Mouse (Mus musculus): ENCODE results near the gene Sf3a3. TPM values are rescaled to one million over a fixed set of nuclear protein-coding genes. Genes with fewer than 3 reads are reported as not detected.
A peak's percentile ranks its signal among the peaks of the same experiment; 100 is the strongest.
"Not testable (repeated sequence)": the region's sequence is repeated elsewhere in the genome, so short reads cannot be mapped to it uniquely, and the experiment has no call there.

Sf3a3 gene
- total RNA-seq, 2 experiments from 2014 or later: 18.1 to 18.2 TPM

DNA sequence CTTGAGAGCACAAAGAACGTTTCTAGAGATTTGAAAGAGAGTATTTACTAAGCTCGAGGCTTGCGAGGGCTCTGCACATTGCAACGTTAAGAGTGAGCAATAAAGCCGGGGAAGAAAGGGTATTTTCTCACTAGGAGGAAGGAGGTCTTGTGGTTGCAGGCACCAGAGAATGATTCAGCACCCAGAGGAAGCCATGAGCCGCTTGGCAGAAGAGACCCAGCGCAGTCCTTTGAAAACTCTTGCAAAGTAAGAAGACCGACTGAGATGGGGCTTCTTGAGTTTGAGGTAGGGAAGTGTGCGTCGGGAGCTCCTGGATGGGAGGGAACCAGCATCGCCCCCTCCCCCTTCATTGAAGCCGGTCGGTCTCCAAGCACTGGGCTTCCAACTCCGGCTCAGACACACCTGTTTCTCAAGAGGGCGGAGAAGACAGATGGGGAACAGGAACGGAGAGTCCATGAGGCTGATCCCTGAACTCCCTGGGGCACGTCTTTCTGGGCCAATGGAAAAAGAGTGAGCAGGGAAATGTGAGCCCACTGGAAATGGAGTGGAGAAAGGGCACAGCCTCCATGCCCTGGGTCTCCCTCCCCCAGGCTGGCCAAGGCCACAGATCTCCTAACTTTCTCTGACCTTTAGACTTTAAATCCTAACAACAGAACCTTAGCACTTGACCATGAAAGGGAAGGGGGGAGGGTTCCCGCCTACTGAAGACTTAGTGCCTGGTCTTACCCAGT is 18.6 kb upstream of the Sf3a3 start:
- no peak for DNase-seq
- intact Hi-C loops (cut with DNase I): loop anchor here (5.0 kb wide), 1 partner anchor 156 kb away; the partner anchor contains the start of genes 1110065P20Rik and Yrdc

DNA sequence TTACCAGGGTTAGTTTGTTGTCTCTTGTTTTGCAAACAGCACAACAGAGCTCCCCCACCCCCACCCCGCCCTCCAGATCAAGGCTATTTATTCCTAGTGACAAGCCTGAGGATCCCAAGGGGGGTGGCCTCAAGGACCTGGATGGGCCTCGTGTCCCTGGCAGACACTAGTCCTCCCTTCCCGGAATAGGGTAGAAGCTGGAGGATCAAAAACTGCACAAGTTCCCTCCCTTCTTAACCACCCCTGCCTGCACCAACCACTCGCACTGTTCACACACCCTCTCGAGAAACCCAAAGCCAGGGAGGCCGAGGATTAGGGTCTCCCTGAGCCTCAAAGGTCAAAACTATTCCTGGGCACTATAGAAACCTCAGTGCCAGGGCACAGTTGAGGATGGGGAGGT is 14.8 kb upstream of the Sf3a3 start:
- intact Hi-C loops (cut with DNase I): loop anchor here (5.0 kb wide), 1 partner anchor 153 kb away; the partner anchor contains the start of genes 1110065P20Rik and Yrdc
- DNase-seq: peak in 1 of 2 experiments; percentile 4

DNA sequence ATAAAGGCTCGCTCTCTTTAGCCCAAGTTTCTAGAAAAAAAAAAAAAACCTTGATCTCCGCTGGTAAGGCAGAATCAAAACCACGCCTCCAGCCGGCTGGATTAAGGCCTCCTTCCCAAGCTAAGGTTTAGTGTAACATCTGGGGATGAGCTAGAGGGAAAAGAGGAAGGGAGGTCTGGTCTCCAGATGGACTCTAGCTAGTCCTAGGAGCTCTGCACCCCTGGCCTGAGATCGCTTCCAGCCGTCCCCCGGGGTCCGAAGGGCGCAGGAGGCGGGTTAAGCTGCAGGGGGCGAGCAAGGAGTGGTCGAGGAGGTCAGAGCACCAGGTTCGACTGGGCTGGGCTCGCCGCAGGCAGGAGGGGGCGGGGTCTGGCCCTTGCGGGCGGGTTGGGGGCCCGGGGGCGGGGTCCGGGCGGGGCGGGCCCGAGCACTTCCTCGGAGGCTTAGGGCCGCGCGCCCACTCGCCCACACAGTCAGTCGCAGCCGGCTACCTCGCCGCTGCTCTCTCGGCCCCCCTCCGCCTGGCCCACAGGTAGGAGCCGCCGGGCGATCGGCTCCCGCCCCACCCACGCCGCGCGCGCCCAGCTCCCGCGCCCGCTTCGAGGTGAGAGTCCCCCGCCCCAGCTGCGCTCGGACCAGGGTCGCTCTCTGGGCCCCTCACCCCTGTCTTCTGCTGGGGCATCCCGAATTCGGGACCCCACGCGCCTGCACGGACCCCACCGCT is 14.2 kb upstream of the Sf3a3 start, which contains the start of gene Fhl3:
Fhl3 (plus strand) TSS at position 454 of the 724 bp plus-strand sequence.
- intact Hi-C loops (cut with DNase I): no loop called here

DNA sequence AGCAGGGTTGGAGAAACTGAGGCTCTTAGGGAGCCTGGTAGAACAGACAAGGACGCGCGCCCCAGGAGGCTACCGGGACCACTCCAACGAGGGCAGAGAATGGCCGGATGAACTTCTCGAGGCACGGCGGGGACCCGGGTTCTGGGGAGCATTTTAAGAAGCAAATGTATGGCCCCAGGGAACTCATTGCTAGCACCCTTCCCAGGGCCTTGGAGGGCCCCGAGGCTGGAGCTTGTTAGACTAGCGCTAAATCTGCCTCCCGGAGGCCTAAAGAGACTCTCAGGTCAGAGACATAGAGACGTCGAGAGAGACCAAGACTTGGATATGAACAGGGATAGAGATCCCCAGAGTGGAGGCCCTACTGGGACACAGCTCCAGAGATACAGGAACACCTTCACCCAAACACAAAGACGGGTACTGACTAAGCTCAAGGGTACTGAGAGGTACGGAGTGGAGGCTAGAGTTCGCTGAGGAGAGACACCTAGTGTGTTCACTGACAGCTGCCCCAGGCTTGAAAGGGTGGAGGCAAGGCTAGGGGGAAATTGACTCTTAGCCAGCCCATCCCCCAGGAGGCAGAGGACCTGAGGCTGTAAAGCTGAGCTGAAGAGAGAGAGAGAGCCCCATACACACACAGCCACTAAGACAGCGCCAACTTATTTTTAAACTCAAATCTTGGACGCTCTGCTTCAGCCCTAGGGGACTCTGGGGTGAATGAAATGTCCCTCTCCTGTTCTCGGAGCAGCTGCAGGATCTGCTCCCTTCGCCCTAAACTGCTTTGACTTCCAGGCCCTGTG is 13.3 kb upstream of the Sf3a3 start:
- DNase-seq: peak; percentile 41 to 62
- intact Hi-C loops (cut with DNase I): no loop called here

More for the DNA sequence above, 14.2 kb upstream of the Sf3a3 start, which contains the start of gene Fhl3:
- peak; percentile 60 to 74 for DNase-seq

DNA sequence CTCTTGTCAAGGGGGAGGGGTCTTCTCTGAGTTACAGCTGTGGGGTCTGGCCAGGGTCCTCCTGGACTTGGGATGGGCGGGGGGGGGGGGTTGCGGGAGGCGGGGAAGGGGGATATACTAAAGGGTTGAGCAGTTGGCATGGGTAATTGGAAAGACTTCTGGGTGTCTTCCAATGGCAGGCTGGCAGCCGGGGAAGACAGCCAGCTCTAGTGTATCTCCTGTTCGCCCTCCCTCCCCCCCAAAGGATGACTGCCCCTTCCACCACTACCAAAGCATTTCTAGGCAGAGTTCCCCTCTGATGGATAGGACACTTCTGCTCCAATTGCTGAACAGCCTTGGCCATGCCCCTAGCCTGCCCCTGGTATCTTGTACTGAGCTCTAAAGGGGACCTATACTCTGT is 12.7 kb upstream of the Sf3a3 start:
- intact Hi-C loops (cut with DNase I): no loop called here
- peak in 1 of 2 experiments; percentile 24 for DNase-seq

DNA sequence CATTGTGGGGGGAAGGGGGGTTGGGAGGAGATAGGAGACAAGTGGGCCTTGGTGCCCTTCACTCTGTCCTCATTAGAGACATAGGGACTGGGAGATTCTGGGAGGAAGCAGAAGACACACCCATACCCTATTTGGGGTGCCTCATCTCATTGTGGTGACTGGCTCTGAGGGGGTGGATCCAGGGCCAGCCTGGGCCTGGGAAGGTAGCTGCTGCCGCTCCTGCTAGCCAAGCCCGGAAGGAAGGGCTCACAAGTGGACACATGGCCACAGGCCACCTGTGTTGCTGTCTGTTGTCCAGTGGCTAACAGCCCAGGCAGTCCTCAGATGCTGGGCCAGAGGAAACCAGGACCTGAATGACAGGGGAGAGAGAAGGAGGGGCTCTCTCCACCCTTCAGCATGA is 11.2 kb upstream of the Sf3a3 start:
- intact Hi-C loops (cut with DNase I): no loop called here
- peak; percentile 37 to 45 for DNase-seq

DNA sequence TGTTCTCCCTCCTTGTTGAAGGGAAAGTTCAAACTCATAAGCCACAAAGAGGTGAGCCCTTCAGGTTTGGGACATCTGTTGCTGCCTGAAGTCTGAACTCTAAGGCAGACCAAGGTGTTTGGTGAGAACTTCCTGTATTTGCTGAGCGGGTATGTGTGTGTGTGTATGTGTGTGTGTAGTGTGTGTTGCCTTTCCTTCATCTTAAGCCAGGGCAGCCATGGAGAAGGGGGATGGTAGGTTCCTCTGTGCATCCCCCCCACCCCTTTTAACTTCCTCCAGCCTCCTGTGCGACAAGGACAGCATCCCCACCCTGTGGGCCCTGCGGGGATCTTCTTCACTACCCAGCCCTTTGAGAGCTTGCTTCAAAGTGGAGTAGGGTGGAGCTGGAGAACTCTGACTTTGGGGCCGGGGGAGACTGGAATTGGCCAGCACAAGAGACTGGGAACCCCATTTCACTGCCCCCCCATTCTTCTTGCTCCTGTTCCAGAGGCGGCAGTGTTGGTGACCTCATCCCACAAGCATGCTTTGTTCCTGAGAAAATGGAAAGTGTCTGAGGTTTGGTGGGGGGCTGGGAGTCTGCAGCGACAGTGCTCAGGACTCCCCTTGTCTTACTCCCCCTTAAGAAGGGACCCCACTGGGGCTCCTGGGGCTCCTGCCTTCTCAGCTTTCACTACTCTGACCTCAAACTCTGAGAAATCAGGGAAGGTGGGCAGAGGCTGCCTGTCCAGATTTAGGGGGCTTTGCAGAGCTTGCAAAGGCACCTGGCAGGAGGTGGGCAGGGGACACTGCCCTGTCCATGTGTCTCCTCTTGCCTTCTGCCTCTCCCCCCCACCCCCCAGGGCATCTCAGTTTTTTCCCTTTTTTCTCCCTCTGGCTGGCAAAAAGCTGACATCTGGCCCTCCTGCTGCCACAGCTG is 10.4 kb upstream of the Sf3a3 start:
- DNase-seq: peak in 1 of 2 experiments; percentile 13
- intact Hi-C loops (cut with DNase I): no loop called here

DNA sequence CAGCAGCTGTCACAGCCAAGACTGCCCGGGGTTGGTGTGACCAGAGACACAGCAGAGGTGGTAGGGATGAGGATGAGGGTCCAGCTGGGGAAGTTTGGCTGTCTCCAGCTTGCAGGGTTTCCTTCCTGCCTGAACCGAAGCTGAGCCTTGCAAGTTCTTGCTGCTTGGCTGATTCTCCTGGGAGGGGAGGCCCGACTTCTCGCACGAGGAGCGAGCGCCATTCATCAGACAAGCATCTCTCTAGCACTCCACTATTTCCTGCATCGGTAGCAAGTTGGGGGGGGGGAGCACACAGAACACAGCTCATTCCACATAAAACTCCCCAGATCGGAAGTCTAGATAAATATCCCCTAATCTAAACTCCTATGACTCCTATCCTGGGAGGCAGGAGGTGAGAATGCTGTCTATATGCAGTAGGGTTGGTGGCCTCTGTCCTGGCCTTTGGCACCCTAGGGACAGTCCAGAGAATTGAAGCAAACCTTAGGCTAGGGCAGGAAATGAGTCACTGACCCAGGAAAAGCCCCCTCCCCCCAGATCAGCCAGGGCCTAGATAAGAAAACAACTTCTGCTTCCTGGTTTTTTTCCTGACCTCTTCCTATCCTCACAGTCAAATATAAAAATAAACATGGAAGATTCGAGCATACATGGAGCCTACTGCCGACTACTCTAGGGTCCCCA is 9.6 kb upstream of the Sf3a3 start:
- peak; percentile 40 to 44 for DNase-seq
- intact Hi-C loops (cut with DNase I): no loop called here

DNA sequence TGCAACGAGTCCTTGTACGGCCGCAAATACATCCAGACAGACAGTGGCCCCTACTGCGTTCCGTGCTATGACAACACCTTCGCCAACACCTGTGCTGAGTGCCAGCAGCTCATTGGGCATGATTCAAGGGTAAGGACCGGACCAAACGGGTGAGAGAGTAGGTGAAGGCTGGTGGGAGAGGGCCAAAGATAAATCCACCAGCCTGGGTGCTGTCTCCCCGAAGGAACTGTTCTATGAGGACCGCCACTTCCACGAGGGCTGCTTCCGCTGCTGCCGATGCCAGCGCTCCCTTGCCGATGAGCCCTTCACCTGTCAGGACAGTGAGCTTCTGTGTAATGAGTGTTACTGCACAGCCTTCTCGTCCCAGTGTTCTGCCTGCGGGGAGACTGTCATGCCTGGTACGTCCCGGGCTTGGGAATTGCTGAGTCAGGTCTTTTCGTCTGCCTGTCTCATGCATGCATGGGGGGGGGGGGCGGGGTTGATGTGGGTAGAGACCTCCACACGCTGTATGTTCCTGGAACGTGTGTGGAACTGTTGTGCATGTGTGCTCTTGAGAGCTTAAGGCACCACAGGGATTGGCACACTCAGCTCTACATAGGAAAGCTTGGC is 8.8 kb upstream of the Sf3a3 start:
- DNase-seq: peak in 1 of 2 experiments; percentile 4
- intact Hi-C loops (cut with DNase I): no loop called here

DNA sequence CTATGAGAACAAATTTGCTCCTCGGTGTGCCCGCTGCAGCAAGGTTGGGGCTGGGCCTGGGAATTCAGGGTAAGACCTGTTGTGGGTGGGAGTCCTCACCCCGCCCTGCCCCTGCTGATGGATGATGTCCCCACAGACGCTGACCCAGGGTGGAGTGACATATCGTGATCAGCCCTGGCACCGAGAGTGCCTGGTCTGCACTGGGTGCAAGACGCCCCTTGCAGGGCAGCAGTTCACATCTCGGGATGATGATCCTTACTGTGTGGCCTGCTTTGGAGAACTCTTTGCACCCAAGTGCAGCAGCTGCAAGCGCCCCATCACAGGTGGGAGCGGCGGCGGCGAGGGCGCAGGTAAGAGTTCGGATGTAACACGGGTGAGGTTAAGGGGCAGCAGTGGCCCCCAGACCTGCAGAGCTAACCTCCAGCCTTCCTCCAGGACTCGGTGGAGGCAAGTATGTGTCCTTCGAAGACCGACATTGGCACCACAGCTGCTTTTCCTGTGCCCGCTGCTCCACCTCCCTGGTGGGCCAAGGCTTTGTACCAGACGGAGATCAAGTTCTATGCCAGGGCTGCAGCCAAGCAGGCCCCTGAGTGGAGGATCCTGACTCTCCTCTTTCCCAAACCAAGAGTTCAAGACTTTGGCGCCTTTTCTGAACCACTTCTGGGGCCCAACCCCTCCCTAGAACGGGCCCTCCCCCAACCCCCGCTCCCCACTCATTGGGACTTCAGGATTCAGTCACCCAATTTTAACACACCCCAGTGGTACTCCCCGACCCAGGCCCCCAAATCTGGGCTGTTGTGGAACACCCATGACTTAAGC is 7.0 kb upstream of the Sf3a3 start:
- DNase-seq: not testable (repeated sequence)

DNA sequence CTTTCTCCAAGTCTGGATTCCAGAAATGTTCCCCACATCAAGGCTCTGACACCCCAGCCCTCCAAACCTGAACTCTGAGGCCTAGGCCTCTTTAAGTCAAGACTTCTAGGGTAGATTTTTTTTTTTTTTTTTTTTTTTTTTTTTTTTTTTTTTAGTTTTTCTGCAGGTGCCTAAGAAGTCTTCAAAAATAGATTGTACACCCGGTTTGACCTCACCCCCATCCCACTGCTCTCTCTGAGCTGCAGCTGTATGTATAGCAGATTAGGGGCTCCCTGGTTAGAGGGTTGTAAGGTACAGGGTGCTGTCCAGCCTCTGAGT is 6.4 kb upstream of the Sf3a3 start:
- DNase-seq; intact Hi-C loops (cut with DNase I): not testable (repeated sequence)

More for the DNA sequence above, 7.0 kb upstream of the Sf3a3 start:
- intact Hi-C loops (cut with DNase I): not testable (repeated sequence)

DNA sequence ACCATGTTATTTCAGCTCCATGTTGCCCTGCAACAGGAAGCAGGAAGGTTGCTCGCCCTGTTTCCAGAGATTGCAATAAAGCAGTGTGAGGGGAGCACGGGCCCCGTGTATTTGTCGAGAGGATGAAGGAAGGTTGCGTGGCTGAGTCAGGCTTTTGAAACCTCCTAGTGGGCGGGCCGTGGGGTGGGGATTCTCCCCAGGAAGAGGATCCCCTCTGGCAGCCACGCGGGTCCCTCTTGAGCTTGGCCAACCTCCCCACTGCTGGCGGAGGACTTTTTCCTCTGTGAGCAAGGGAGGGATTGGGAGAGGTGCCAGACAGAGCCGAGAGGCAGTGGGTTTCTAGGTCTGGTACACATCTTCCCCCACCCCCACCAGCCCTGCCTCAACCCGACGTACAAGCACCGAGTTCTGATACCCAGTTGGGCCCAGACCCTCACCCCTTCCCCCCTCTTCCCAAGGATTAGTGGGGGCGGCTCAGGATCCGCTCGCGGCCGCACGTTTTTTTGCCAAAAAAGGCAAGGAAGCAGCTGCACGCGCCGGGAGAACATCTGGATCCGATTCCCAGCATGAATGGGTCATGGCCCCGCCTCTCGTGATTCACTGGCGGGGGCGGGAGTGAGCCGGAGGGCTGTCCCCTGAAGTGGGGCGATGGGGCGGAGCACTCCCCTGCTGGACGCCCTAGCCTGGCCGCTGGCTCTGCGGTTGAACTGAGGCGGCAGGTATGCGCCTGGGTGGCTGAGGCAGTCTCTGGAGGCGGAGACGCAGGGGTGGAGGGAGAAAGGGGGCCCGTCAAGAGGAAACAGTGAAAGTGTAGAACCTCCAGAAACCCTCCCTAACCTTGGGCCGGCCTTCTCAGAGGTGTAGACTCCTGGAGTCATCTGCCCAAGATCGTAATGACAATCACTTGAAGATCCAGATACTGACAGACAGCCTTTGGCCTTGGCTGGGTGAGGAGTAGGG is 5.8 kb upstream of the Sf3a3 start:
- peak; percentile 88 to 91 for DNase-seq
- intact Hi-C loops (cut with DNase I): no loop called here

DNA sequence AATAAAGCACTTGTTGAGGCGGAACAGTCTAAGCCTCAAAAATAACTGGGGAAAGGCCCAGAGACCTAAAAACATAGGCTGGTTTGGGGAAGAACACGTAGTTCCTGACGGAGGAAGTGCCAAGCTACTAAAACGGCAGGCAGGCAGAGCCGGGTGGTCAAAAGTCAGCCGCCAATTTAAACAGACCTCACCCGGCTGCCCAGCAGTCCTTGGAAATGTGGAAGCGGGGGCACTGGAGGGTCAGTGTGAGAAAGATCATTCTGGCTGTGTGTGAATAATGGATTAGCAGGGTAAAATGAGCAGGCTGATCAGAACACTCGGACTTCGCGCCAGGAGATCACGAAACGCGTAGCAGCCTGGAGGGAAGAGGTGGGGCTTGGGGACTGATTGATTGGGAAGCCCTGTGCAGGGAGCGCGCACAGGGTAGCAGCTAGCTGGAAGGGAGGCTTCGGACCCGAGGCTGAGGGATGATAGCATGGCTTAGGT is 4.6 kb upstream of the Sf3a3 start:
- intact Hi-C loops (cut with DNase I): loop anchor here (2.0 kb wide), 1 partner anchor 27 kb away; no protein-coding TSS in a partner anchor
- DNase-seq: peak; percentile 48 to 54

DNA sequence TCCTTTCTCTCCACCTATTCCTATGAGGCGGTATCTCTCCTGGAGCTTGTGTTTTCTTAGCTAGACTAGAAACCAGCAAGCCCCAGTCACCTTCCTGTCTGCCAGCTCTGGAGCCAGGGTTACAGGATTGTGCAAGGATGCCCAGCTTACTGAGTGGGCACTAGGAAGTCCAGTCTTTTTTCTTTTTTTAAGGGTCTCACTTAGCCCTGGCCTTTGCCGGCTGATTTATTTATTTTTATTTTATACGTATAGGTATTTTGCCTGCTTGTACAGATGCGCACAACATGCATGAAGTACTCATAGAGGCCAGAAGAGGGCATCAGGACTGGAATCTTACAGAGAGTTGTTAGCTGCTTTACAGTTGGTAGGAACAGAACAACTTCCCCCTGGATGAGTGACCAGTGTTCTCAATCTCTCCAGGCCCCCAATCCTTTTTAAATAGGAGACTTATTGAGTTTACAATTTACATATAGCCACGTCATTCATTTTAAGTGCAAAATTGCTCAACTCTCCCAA is 3.7 kb upstream of the Sf3a3 start:
- DNase-seq: peak; percentile 37 to 44
- intact Hi-C loops (cut with DNase I): loop anchor here (2.0 kb wide), 1 partner anchor 28 kb away; no protein-coding TSS in a partner anchor

DNA sequence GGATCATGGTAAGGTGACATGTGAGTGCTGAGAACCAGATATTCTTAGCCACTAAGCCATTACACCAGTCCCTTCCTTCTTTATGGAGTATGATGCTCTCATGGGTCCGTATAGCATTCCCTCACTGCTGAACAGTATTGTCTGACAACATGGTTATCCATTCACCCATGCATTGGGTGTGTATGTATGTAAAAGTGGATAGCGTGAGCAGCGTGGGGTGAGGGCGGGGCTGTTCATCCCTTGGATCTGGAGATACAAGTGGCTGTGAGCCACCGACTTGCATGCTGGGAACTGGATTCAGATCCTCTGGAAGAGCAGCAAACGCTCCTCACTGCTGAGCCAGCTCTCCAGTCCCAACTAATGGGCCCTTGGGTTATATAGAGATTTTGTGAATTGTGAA is 2.0 kb upstream of the Sf3a3 start:
- intact Hi-C loops (cut with DNase I): no loop called here
- no peak for DNase-seq

DNA sequence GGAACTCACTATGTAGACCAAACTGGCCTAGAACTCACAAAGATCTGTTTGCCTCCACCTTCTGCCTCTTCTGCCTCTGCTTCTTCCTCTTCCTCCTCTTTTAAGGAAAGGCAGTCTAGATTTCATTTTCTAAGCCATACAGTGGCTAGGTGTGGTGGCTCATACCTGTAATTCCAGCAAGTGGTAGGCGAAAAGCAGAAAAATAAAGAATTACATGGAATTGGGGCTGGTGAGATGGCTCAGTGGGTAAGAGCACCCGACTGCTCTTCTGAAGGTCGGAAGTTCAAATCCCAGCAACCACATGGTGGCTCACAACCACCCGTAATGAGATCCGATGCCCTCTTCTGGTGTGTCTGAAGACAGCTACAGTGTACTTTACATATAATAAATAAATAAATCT is 726 bp upstream of the Sf3a3 start:
- intact Hi-C loops (cut with DNase I): loop anchor here (1.0 to 2.0 kb wide), 2 partner anchors 88 to 133 kb away; partner anchors contain the start of gene Mtf1

More for the DNA sequence above, 726 bp upstream of the Sf3a3 start:
- DNase-seq: not testable (repeated sequence)

Data from heart, postnatal 36 days (tissue).